Mouse (Mus musculus): ENCODE measurements at regions not wholly inside any gene's neighbourhood (a gene's known extent, or its start where the extent isn't known, plus 50 kb on each side); places are given as distances from the start of the nearest gene placed in this dataset.

DNA sequence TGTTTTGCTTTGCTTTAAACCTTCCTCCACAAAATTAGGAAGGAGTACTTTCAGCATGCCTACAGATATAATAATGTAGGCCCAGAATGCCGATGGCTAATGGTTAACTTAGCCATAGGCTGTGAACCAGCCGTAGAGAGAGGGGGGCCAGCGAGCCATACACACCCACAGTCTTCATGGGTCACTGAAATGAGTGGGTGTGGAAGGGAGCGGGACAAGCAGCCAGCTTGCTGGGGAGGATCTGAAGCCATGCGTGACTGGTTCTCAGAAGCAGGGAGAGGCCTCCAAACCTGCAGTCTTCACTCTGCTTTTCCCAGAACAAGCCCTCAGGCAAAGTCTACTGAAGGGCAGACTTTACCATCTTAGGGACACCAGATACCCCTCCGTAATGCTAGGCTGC lies 50.8 kb upstream of the Ptpn13 start:
- no peak overlapping the region for H3K4me2 ChIP-seq
- no peaks in the 10 kb centered on the region for H3K9me3 ChIP-seq (ENCODE audit: low read depth, low read length)
- H3K4me3 ChIP-seq (ENCODE audit: low read depth, low read length): no peak overlapping the region
- no peak for TF ChIP-seq CTCF (IDR thresholded peaks at IDR 0.05; ENCODE audit: low read depth)
- no peaks in the 10 kb centered on the region for H3K4me1 ChIP-seq (ENCODE audit: insufficient read depth)
- H3K9ac ChIP-seq: no peak overlapping the region
- 82% methylated on average over 6 of the region's 6 CpGs for WGBS
- no peaks in the 10 kb centered on the region for H3K27me3 ChIP-seq (ENCODE audit: insufficient read depth, low read length)
- ATAC-seq (ENCODE audit: insufficient read depth) (no peak), DNase-seq (no peak)
- no peaks in the 10 kb centered on the region for H3K36me3 ChIP-seq (ENCODE audit: insufficient read depth)
- no peak overlapping the region for H3K27ac ChIP-seq (ENCODE audit: low read depth)

DNA sequence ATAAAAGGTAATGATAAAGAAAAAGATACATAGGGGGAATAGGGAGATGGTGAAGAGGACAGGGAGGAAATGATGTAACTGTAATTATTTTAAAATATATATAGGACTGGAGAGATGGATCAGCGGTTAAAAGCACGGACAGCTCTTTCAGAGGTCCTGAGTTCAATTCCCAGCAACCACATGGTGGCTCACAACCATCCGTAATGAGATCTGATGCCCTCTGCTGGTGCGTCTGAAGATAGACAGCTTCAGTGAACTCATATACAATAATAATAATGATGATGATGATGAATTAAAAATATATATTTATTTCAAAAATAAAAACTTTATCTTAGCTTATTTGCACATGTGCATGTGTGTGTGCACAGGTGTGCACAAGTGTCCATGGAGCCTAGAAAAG lies 51.9 kb upstream of the Ptpn13 start:
- no peak overlapping the region for H3K4me3 ChIP-seq (ENCODE audit: low read depth, low read length)
- ATAC-seq (ENCODE audit: insufficient read depth) (no peak), DNase-seq (no peak)
- H3K4me2 ChIP-seq: no peak overlapping the region
- H3K9me3 ChIP-seq (ENCODE audit: low read depth, low read length): no peaks in the 10 kb centered on the region
- no peaks in the 10 kb centered on the region for H3K27me3 ChIP-seq (ENCODE audit: insufficient read depth, low read length)
- TF ChIP-seq CTCF (IDR thresholded peaks at IDR 0.05; ENCODE audit: low read depth): no peak; the same call in 1 of the 2 replicates
- no peak overlapping the region for H3K9ac ChIP-seq
- no peak overlapping the region for H3K27ac ChIP-seq (ENCODE audit: low read depth)
- 80% methylated on average over 4 of the region's 4 CpGs for WGBS
- H3K36me3 ChIP-seq (ENCODE audit: insufficient read depth): no peaks in the 10 kb centered on the region
- H3K4me1 ChIP-seq (ENCODE audit: insufficient read depth): no peaks in the 10 kb centered on the region

DNA sequence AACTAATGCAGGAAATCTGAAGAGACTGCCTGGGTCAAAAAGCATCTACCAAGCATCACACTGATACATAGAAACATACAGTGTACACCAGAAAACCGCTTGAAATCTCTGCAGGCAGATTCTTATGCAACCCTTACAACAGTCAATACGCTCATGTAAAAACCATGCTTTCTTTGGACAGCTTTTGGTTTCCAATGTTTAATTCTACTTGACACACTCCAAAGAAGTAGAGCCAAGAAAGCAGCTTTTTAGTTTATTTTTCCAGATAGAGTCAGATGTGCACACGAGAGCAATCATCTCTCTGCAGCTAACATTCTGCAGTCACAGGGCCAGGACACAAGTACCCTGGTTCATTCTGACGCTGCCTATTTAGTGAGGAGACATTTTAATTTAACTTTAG lies 54.5 kb upstream of the Ptpn13 start:
- Histone ChIP-seq H3K27ac (ENCODE audit: low read depth) (no peak overlapping the region), H3K9me3 (ENCODE audit: low read depth, low read length) (no peaks in the 10 kb centered on the region), H3K27me3 (ENCODE audit: insufficient read depth, low read length) (no peaks in the 10 kb centered on the region), H3K4me3 (ENCODE audit: low read depth, low read length) (no peak overlapping the region), H3K4me2 (no peak overlapping the region), H3K4me1 (ENCODE audit: insufficient read depth) (peaks cover 5% of the 10 kb centered on the region; the same call in 1 of the 2 replicates), H3K9ac (no peak overlapping the region), H3K36me3 (ENCODE audit: insufficient read depth) (no peaks in the 10 kb centered on the region)
- no peak for ATAC-seq (ENCODE audit: insufficient read depth)
- DNase-seq: peak; percentile 65
- TF ChIP-seq CTCF (IDR thresholded peaks at IDR 0.05; ENCODE audit: low read depth): no peak
- 40% methylated on average over 4 of the region's 4 CpGs for WGBS

DNA sequence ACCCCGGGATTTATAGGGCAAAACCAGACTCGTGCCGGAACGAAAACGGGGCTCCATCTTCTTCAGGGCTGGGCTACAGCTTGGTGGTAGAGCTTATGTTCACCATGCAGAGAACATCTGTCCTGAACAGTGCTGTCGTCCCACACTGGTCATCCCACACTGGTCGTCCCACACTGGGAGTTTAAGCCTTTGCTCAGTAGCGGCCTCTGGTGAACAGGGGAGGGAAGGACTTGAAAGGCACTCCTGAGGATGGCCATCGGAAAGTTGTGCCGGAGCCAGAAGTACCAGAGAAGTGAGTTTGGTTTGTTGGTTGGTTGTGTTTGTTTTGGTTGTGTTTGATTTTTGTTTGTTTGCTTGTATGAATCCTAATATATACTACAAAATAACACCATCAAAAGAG lies 56.0 kb upstream of the Ptpn13 start:
- no peak overlapping the region for H3K9ac ChIP-seq
- no peak overlapping the region for H3K4me2 ChIP-seq
- H3K36me3 ChIP-seq (ENCODE audit: insufficient read depth): no peaks in the 10 kb centered on the region
- ATAC-seq (ENCODE audit: insufficient read depth): no peak; the same call in 1 of the 2 replicates
- no peaks in the 10 kb centered on the region for H3K9me3 ChIP-seq (ENCODE audit: low read depth, low read length)
- no peak overlapping the region for H3K27ac ChIP-seq (ENCODE audit: low read depth)
- peak; percentile 33 for TF ChIP-seq CTCF (IDR thresholded peaks at IDR 0.05; ENCODE audit: low read depth)
- no peaks in the 10 kb centered on the region for H3K27me3 ChIP-seq (ENCODE audit: insufficient read depth, low read length)
- 72% methylated on average over 10 of the region's 10 CpGs for WGBS
- no peak overlapping the region for H3K4me3 ChIP-seq (ENCODE audit: low read depth, low read length)
- no peak for DNase-seq
- peaks cover 5% of the 10 kb centered on the region; the same call in 1 of the 2 replicates for H3K4me1 ChIP-seq (ENCODE audit: insufficient read depth)

- DNase-seq: peak; percentile 32
- no peak overlapping the region for H3K9ac ChIP-seq
- no peaks in the 10 kb centered on the region for H3K36me3 ChIP-seq (ENCODE audit: insufficient read depth)
- H3K4me3 ChIP-seq (ENCODE audit: low read depth, low read length): no peak overlapping the region
- peak overlapping the region; percentile 4; the same call in 1 of the 2 replicates for H3K4me2 ChIP-seq
- no peak for ATAC-seq (ENCODE audit: insufficient read depth)
- TF ChIP-seq CTCF (IDR thresholded peaks at IDR 0.05; ENCODE audit: low read depth): no peak
- no peaks in the 10 kb centered on the region for H3K9me3 ChIP-seq (ENCODE audit: low read depth, low read length)
- peaks cover 5% of the 10 kb centered on the region; the same call in 1 of the 2 replicates for H3K4me1 ChIP-seq (ENCODE audit: insufficient read depth)
- no peak overlapping the region for H3K27ac ChIP-seq (ENCODE audit: low read depth)
- 38% methylated on average over 12 of the region's 12 CpGs for WGBS
- no peaks in the 10 kb centered on the region for H3K27me3 ChIP-seq (ENCODE audit: insufficient read depth, low read length)
Observed at GRCm38 (mm10) chr5:103367201-103367671, 57.8 kb upstream of the Ptpn13 start.

DNA sequence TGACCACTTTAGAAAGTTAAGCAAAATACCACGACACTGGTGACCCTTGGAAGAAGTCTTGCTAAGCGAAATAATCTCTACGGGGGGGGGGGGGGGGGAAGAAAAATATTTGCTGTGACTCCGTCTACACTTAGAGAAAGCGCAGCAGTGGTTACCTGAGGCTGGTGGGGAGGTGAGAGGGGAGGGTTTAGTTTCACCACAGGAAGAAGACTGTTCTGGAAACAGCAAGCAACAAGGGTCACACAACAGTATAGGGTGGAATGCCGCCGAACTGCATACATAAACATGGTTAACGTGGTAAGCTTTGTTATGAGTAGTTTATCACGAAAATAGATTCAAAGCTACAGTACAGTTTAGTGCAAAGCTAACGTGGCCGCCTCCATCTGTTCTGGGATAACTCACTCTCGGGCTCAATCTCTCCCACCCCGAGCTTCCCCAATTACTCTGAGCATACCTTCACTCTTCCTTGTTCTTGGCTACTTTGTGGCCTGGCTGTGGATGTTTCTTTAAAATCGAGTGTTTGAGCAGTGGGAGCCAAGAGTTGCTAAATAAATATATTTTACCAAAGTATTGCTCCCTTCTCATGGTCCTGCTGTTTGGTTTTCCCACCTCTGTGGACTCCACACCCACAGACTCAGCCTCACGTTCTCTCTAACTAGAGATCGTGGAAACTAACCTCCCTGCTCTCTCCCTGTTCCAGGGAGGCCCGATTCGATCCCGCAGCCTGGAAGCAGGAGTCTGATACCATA lies 59.1 kb upstream of the Ptpn13 start:
- no peak overlapping the region for H3K9ac ChIP-seq
- H3K27ac ChIP-seq (ENCODE audit: low read depth): no peak overlapping the region
- H3K9me3 ChIP-seq (ENCODE audit: low read depth, low read length): no peaks in the 10 kb centered on the region
- H3K4me1 ChIP-seq (ENCODE audit: insufficient read depth): peaks cover 5% of the 10 kb centered on the region; the same call in 1 of the 2 replicates
- 72% methylated on average over 19 of the region's 19 CpGs for WGBS
- H3K27me3 ChIP-seq (ENCODE audit: insufficient read depth, low read length): no peaks in the 10 kb centered on the region
- H3K4me2 ChIP-seq: no peak overlapping the region
- H3K36me3 ChIP-seq (ENCODE audit: insufficient read depth): no peaks in the 10 kb centered on the region
- TF ChIP-seq CTCF (IDR thresholded peaks at IDR 0.05; ENCODE audit: low read depth): no peak
- no peak overlapping the region for H3K4me3 ChIP-seq (ENCODE audit: low read depth, low read length)
- no peak for ATAC-seq (ENCODE audit: insufficient read depth)
- DNase-seq: no peak

DNA sequence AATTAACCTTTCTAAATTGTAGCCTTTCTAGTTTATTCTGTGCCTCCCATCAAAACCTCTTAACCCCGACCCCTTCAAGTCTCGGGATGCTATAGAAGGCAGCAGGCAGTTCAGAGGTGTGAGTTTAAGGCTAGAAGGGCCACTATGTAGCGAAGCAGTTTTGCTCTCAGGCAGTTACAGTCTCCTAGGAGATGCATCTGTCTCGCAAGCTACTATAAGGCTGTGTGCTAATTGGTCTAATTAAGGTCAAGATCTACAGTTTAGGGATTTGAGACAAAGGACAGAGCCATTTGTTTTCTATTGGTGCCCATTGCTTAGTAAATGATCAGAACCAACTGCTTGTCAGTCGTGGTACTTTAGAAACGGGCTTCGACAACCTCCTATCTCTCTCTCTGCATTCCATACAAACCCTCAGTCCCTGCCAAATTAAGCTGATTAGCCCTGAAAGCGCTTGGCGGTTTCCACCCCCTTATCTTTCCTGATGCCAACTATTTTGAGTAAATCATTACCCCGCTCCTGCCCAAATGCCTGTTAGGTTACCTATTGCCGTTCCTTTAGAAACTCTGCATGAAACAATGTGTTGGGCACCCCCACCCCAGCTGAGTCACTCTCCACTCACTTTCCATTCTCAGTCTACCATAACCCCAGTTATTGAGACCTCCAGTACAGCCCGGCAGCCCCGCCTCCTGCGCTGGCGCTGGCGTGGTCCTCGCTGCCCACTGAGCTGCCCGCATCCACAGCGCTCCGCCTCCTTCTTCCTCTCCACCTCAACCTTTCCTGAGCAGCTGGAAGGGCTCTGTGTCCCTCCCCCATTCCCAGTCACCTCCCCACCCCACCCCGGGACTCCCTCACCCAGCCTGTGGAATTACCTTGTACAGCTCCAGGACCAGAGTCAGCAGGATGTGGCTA lies 59.9 kb upstream of the Ptpn13 start:
- no peak overlapping the region for H3K4me2 ChIP-seq
- 80% methylated on average over 21 of the region's 21 CpGs for WGBS
- H3K9me3 ChIP-seq (ENCODE audit: low read depth, low read length): no peaks in the 10 kb centered on the region
- no peak overlapping the region for H3K4me3 ChIP-seq (ENCODE audit: low read depth, low read length)
- H3K36me3 ChIP-seq (ENCODE audit: insufficient read depth): no peaks in the 10 kb centered on the region
- H3K4me1 ChIP-seq (ENCODE audit: insufficient read depth): peaks cover 5% of the 10 kb centered on the region; the same call in 1 of the 2 replicates
- no peak overlapping the region for H3K27ac ChIP-seq (ENCODE audit: low read depth)
- H3K27me3 ChIP-seq (ENCODE audit: insufficient read depth, low read length): no peaks in the 10 kb centered on the region
- no peak for DNase-seq
- 0 out of 2 replicates have a peak, but pooled peaks have one; percentile 23 for ATAC-seq (ENCODE audit: insufficient read depth)
- no peak overlapping the region for H3K9ac ChIP-seq
- TF ChIP-seq CTCF (IDR thresholded peaks at IDR 0.05; ENCODE audit: low read depth): no peak

All from lung, embryonic 14.5 days (tissue).